19 mouse cellular contexts compared by ENCODE assay signal in the genomic region with DNA sequence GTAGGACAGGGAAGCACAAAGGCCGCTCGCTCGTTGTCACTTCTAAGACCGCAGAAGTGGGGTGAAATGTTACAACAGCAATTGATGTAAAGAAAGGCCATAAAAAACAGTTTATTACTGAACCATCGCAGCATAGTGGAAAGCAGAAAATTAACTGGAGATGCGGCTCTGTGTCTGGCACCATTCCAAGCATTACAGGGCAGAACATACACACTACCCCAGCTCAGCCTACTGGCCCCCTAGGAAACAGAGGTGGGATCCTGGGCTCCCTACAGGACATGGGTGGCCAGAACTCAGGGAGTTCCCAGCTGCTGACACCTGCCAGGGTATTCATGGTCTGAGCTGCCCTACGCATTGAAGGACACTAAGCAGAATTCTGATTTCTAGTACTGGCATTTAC. TPM values are rescaled to one million over a fixed set of nuclear protein-coding genes. Genes with fewer than 3 reads are reported as not detected.
DNase-seq lines count a peak whose midpoint lies in the region; ATAC-seq and TF ChIP-seq lines count a peak whose summit lies in the region.
"Had no signal": no experiment of that assay in that cellular context is flagged by ENCODE, and none has a peak within 500 bp of the region (broad histone marks: within the 10 kb centered on the region; RNA-seq: fewer than 3 reads in every experiment).

No protein-coding gene starts in this region.

- TF ChIP-seq CTCF in kidney, postnatal 0 days (IDR thresholded peaks at IDR 0.05; ENCODE audit: low read depth), result no peak

- DNase-seq in heart, postnatal 36 days, result no peak
- DNase-seq in kidney, postnatal 0 days (ENCODE audit: low spot score), result peak; percentile 20
- DNase-seq in kidney, adult 18-20 months, result no peak
- peak; percentile 43 for DNase-seq in midbrain, embryonic 14.5 days
- no peak for DNase-seq in natural killer cell, adult 2 months (ENCODE audit: low spot score in 2 of 2)
- DNase-seq: adrenal gland, adult 2 months; B cell, adult 2 months; cerebellum, adult 18-20 months; kidney, adult 9 months; lung, postnatal 14 days had no signal

- no peaks in the 10 kb centered on the region for H3K36me3 ChIP-seq in heart, embryonic 14.5 days (ENCODE audit: control insufficient read depth, insufficient read depth, low read length)
- H3K36me3 ChIP-seq in kidney, postnatal 0 days (ENCODE audit: insufficient read depth, low read length), result no peaks in the 10 kb centered on the region
- H3K36me3 ChIP-seq in midbrain, embryonic 14.5 days (ENCODE audit: control insufficient read depth, insufficient read depth, low read length), result no peaks in the 10 kb centered on the region
- H3K36me3 ChIP-seq in midbrain, embryonic 16.5 days (ENCODE audit: control insufficient read depth, insufficient read depth, low read length), result no peaks in the 10 kb centered on the region
- no peaks in the 10 kb centered on the region for H3K36me3 ChIP-seq in neural tube, embryonic 14.5 days (ENCODE audit: control insufficient read depth, insufficient read depth, low read length)
- H3K36me3 ChIP-seq: forebrain, embryonic 12.5 days; G1E had no signal

- 70% methylated on average over 7 of the region's 7 CpGs for WGBS in heart, embryonic 14.5 days
- WGBS in kidney, postnatal 0 days, result 30% methylated on average over 7 of the region's 7 CpGs
- 52% methylated on average over 7 of the region's 7 CpGs for WGBS in midbrain, embryonic 14.5 days
- WGBS in midbrain, embryonic 16.5 days, result 32% methylated on average over 7 of the region's 7 CpGs
- WGBS in neural tube, embryonic 14.5 days, result 11% methylated on average over 7 of the region's 7 CpGs

- no peak overlapping the region; the same call in 1 of the 2 replicates for H3K9ac ChIP-seq in heart, embryonic 14.5 days (ENCODE audit: low read length)
- H3K9ac ChIP-seq in kidney, postnatal 0 days (ENCODE audit: low read depth, low read length), result no peak overlapping the region
- no peak overlapping the region for H3K9ac ChIP-seq in midbrain, embryonic 14.5 days (replicated peaks; ENCODE audit: low read length)
- H3K9ac ChIP-seq in midbrain, embryonic 16.5 days (ENCODE audit: low read depth, low read length), result no peak overlapping the region
- H3K9ac ChIP-seq in neural tube, embryonic 14.5 days (replicated peaks; ENCODE audit: low read depth, low read length), result no peak overlapping the region
- H3K9ac ChIP-seq: forebrain, embryonic 12.5 days had no signal

- H3K4me2 ChIP-seq in heart, embryonic 14.5 days (ENCODE audit: low read length), result no peak overlapping the region
- no peak overlapping the region for H3K4me2 ChIP-seq in kidney, postnatal 0 days (ENCODE audit: low read length)
- H3K4me2 ChIP-seq in midbrain, embryonic 14.5 days (ENCODE audit: low read length), result no peak overlapping the region
- H3K4me2 ChIP-seq in midbrain, embryonic 16.5 days (ENCODE audit: low read length), result no peak overlapping the region
- no peak overlapping the region for H3K4me2 ChIP-seq in neural tube, embryonic 14.5 days (ENCODE audit: low read depth, low read length)
- H3K4me2 ChIP-seq: forebrain, embryonic 12.5 days; heart, embryonic 11.5 days had no signal

- intact Hi-C loops in heart, postnatal 36 days (cut with DNase I), result no loop called here

- H3K4me1 ChIP-seq in heart, embryonic 14.5 days (ENCODE audit: control insufficient read depth in 2 of 2, insufficient read depth in 2 of 2, low read length in 2 of 2), result peaks cover 12 to 16% of the 10 kb centered on the region in 2 experiments
- H3K4me1 ChIP-seq in kidney, postnatal 0 days (replicated peaks; ENCODE audit: insufficient read depth, low read length), result no peaks in the 10 kb centered on the region
- peaks cover 26% of the 10 kb centered on the region for H3K4me1 ChIP-seq in midbrain, embryonic 14.5 days (ENCODE audit: control insufficient read depth, insufficient read depth, low read length)
- peaks cover 30% of the 10 kb centered on the region for H3K4me1 ChIP-seq in midbrain, embryonic 16.5 days (ENCODE audit: control insufficient read depth, insufficient read depth, low read length)
- peaks cover 24% of the 10 kb centered on the region for H3K4me1 ChIP-seq in neural tube, embryonic 14.5 days (ENCODE audit: control insufficient read depth, insufficient read depth, low read length)

- 0 out of 2 replicates have a peak, but pooled peaks have one; percentile 27 for ATAC-seq in heart, embryonic 14.5 days (ENCODE audit: insufficient number of reproducible peaks, insufficient read depth, low FRiP score, low read depth)
- ATAC-seq in kidney, postnatal 0 days (replicated peaks; ENCODE audit: low FRiP score, low read depth), result no peak
- ATAC-seq in midbrain, embryonic 14.5 days (ENCODE audit: low FRiP score, low TSS enrichment), result no peak
- no peak for ATAC-seq in midbrain, embryonic 16.5 days
- ATAC-seq in neural tube, embryonic 14.5 days (ENCODE audit: low read depth), result 0 out of 2 replicates have a peak, but pooled peaks have one; percentile 41

- H3K27me3 ChIP-seq in heart, embryonic 14.5 days (ENCODE audit: control insufficient read depth, insufficient read depth, low read length), result peaks cover 10% of the 10 kb centered on the region; the same call in 1 of the 2 replicates
- H3K27me3 ChIP-seq in kidney, postnatal 0 days (ENCODE audit: insufficient read depth, low read length), result no peaks in the 10 kb centered on the region
- no peaks in the 10 kb centered on the region for H3K27me3 ChIP-seq in midbrain, embryonic 14.5 days (ENCODE audit: control insufficient read depth, insufficient read depth, low read length)
- no peaks in the 10 kb centered on the region for H3K27me3 ChIP-seq in midbrain, embryonic 16.5 days (ENCODE audit: control insufficient read depth, insufficient read depth, low read depth, low read length)
- no peaks in the 10 kb centered on the region for H3K27me3 ChIP-seq in neural tube, embryonic 14.5 days (ENCODE audit: control insufficient read depth, insufficient read depth, low read length)

- H3K9me3 ChIP-seq in heart, embryonic 14.5 days (ENCODE audit: control insufficient read depth, low read length), result no peaks in the 10 kb centered on the region
- no peaks in the 10 kb centered on the region for H3K9me3 ChIP-seq in kidney, postnatal 0 days (replicated peaks; ENCODE audit: low read length)
- no peaks in the 10 kb centered on the region for H3K9me3 ChIP-seq in midbrain, embryonic 14.5 days (ENCODE audit: control insufficient read depth, low read length)
- no peaks in the 10 kb centered on the region for H3K9me3 ChIP-seq in midbrain, embryonic 16.5 days (replicated peaks; ENCODE audit: control insufficient read depth, low read length, poor library complexity, severe bottlenecking)
- H3K9me3 ChIP-seq in neural tube, embryonic 14.5 days (ENCODE audit: control insufficient read depth, low read length), result no peaks in the 10 kb centered on the region
- H3K9me3 ChIP-seq: forebrain, embryonic 12.5 days; G1E had no signal

- no peak overlapping the region for H3K4me3 ChIP-seq in heart, embryonic 14.5 days (ENCODE audit: control insufficient read depth in 1 of 2, insufficient read depth in 1 of 2, low read depth in 1 of 2, low read length in 2 of 2)
- no peak overlapping the region for H3K4me3 ChIP-seq in kidney, postnatal 0 days (replicated peaks; ENCODE audit: low read depth, low read length)
- H3K4me3 ChIP-seq in midbrain, embryonic 14.5 days (replicated peaks; ENCODE audit: low read depth, low read length), result no peak overlapping the region
- no peak overlapping the region for H3K4me3 ChIP-seq in midbrain, embryonic 16.5 days (ENCODE audit: low read depth, low read length)
- no peak overlapping the region for H3K4me3 ChIP-seq in neural tube, embryonic 14.5 days (ENCODE audit: low read depth, low read length)
- H3K4me3 ChIP-seq: forebrain, embryonic 12.5 days had no signal

- H3K27ac ChIP-seq in heart, embryonic 14.5 days (replicated peaks in 1 of 2; ENCODE audit: control insufficient read depth in 1 of 2, insufficient read depth in 1 of 2, low read depth in 2 of 2, low read length in 2 of 2), result 0 out of 4 replicates have a peak overlapping the region, but pooled peaks of 1 of the 2 experiments have one; percentile 3
- H3K27ac ChIP-seq in kidney, postnatal 0 days, result no peak overlapping the region
- no peak overlapping the region for H3K27ac ChIP-seq in midbrain, embryonic 14.5 days (replicated peaks; ENCODE audit: low read depth, low read length)
- no peak overlapping the region for H3K27ac ChIP-seq in midbrain, embryonic 16.5 days (ENCODE audit: low read length)
- H3K27ac ChIP-seq in neural tube, embryonic 14.5 days (ENCODE audit: low read depth, low read length), result no peak overlapping the region
- H3K27ac ChIP-seq: forebrain, embryonic 12.5 days had no signal

RNA-seq across cellular contexts. Expression of a gene that starts 23.3 kb away (rescaled TPM):
- polyA plus RNA-seq in heart, embryonic 14.5 days (2014; fragmentation: Nextera tagmentation; extraction: Ambion mirVana), result 10.1 and 10.5 TPM in 2 replicates
- total RNA-seq in heart, postnatal 36 days (2021), result 10 to 100 TPM in 1 of 2 experiments, 1 to 10 TPM in 1; 7.1 to 10.6 TPM
- polyA plus RNA-seq in kidney, postnatal 0 days (2015; fragmentation: Nextera tagmentation; extraction: Ambion mirVana), result 0.72 and 0.78 TPM in 2 replicates
- polyA plus RNA-seq in midbrain, embryonic 14.5 days (2014; fragmentation: Nextera tagmentation; extraction: Ambion mirVana), result 9.6 and 10.3 TPM in 2 replicates
- 9.8 and 12.5 TPM in 2 replicates for polyA plus RNA-seq in midbrain, embryonic 16.5 days (2015; fragmentation: Nextera tagmentation; extraction: Ambion mirVana)
- 14.5 and 15.5 TPM in 2 replicates for polyA plus RNA-seq in neural tube, embryonic 14.5 days (2014; fragmentation: Nextera tagmentation; extraction: Ambion mirVana)
- total RNA-seq: CH12.LX; liver, adult 2 months; megakaryocyte, adult 5-6 weeks had no signal
- polyA plus RNA-seq: G1E had no signal

Comparison
In these comparisons a context has a peak if more than half of its experiments do, and no peak if none do; other contexts are left out.
1. DNase-seq: peak in kidney, postnatal 0 days (single experiment) and midbrain, embryonic 14.5 days (single experiment); none in heart, postnatal 36 days (0 of 2), kidney, adult 18-20 months (single experiment) and natural killer cell, adult 2 months (0 of 2).
2. ATAC-seq: peak in heart, embryonic 14.5 days (single experiment) and neural tube, embryonic 14.5 days (single experiment); none in kidney, postnatal 0 days (single experiment), midbrain, embryonic 14.5 days (single experiment) and midbrain, embryonic 16.5 days (single experiment).